Mouse (Mus musculus): ENCODE data around the gene Nipsnap2.
"Not testable (repeated sequence)": the region's sequence is repeated elsewhere in the genome, so short reads cannot be mapped to it uniquely, and the experiment has no call there.

GRCm38 (mm10) chr5:129790591-129790990 lies 65.7 kb downstream of the Nipsnap2 start:
- TF ChIP-seq CTCF, EP300 (IDR thresholded peaks at IDR 0.05; ENCODE audit: low read depth): not testable (repeated sequence)

Measured in heart, postnatal 0 days (tissue).